Mouse (Mus musculus) olfactory bulb, adult 2 months (tissue): ENCODE measurements around the gene Uqcr11.

Experiments used
- CTCF ChIP-seq: fragments of 200-500 bp; IDR thresholded peaks from 2 replicates; pipeline ENCODE4 v1.5.1; 2012; ENCODE audit warnings: low read depth, mild to moderate bottlenecking, low read length, moderate library complexity; ENCODE audit not compliant: insufficient read depth
- POLR2A ChIP-seq: fragments of 200-500 bp; IDR thresholded peaks from 2 replicates; pipeline ENCODE4 v1.6.1; 2012; ENCODE audit warnings: mild to moderate bottlenecking, low read depth, low read length, moderate library complexity; ENCODE audit not compliant: insufficient read depth

DNA sequence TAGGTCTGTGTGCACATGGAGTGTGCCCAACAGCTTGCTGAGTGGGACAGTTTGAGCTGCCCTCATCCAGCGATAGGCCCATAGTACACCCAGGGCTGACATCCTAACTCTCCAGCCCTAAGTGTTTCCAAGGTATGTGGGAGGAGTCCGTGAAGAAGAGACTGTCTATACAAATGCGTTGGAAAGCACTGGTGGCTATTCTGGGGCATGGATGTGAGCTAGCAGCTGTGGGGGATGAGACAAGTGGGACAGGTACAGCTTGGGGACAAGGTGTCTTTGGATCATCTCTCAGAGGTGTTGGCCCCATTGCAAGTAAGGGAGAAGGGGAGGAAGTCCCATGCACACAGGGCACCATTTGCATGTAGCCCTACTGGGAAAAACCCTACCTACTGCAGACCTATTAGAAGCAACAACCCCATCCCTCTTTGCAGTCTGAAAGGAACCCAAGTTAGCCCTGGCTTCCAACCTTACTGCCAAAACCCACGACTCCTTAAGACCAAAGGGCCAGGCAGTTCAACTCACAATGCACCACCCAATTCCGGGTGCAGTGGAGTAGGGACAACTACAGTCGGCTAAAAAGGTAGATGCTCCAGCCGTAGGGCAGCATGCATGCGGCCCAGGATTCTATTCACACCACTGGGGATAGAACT is 9.0 kb downstream of the Uqcr11 start:
- TF ChIP-seq POLR2A: no peak
- no peak for TF ChIP-seq CTCF
